Mouse (Mus musculus): ENCODE data around the gene Olfr127. TPM values are rescaled to one million over a fixed set of nuclear protein-coding genes. Genes with fewer than 3 reads are reported as not detected.

Olfr127 gene
- polyA plus RNA-seq (2012; ENCODE audit: low replicate concordance), result not detected in 2 replicates

GRCm38 (mm10) chr17:37900137-37900536 lies at the start of gene Olfr127:
Gene Olfr127, plus strand, starts transcription at chr17:37900437.

GRCm38 (mm10) chr17:37920248-37920647 lies 20.0 kb downstream of the Olfr127 start, which contains the start of gene Olfr128:
Gene Olfr128, plus strand, starts transcription at chr17:37920548.

GRCm38 (mm10) chr17:37952979-37953378 lies 52.7 kb downstream of the Olfr127 start, which contains the start of gene Olfr761:
Gene Olfr761, minus strand, starts transcription at chr17:37953079.

Other genes starting within 250 kb of the Olfr127 start
- not detected in 2 replicates for gene Olfr117, start 236.7 kb upstream of the Olfr127 start, polyA plus RNA-seq (2012; ENCODE audit: low replicate concordance)
- 0.19 TPM in 1 of 2 replicates, not detected in the other for gene Olfr118, start 233.4 kb upstream of the Olfr127 start, polyA plus RNA-seq (2012; ENCODE audit: low replicate concordance)
- not detected in 2 replicates for gene Olfr119, start 203.9 kb upstream of the Olfr127 start, polyA plus RNA-seq (2012; ENCODE audit: low replicate concordance)
- not detected in 2 replicates for gene Olfr120, start 178.6 kb upstream of the Olfr127 start, polyA plus RNA-seq (2012; ENCODE audit: low replicate concordance)
- gene Olfr121, start 151.6 kb upstream of the Olfr127 start, polyA plus RNA-seq (2012; ENCODE audit: low replicate concordance), result not detected in 2 replicates
- not detected in 2 replicates for gene Olfr122, start 131.8 kb upstream of the Olfr127 start, polyA plus RNA-seq (2012; ENCODE audit: low replicate concordance)
- gene Olfr123, start 106.9 kb upstream of the Olfr127 start, polyA plus RNA-seq (2012; ENCODE audit: low replicate concordance), result not detected in 2 replicates
- gene Olfr124, start 100.5 kb upstream of the Olfr127 start, polyA plus RNA-seq (2012; ENCODE audit: low replicate concordance), result not detected in 2 replicates
- gene Olfr125, start 67.5 kb upstream of the Olfr127 start, polyA plus RNA-seq (2012; ENCODE audit: low replicate concordance), result not detected in 2 replicates
- gene Olfr126, start 53.0 kb upstream of the Olfr127 start, polyA plus RNA-seq (2012; ENCODE audit: low replicate concordance), result not detected in 2 replicates
- gene Olfr128, start 20.1 kb downstream of the Olfr127 start, polyA plus RNA-seq (2012; ENCODE audit: low replicate concordance), result not detected in 2 replicates
- gene Olfr761, start 52.6 kb downstream of the Olfr127 start, polyA plus RNA-seq (2012; ENCODE audit: low replicate concordance), result not detected in 2 replicates
- not detected in 2 replicates for gene Olfr129, start 159.6 kb downstream of the Olfr127 start, polyA plus RNA-seq (2012; ENCODE audit: low replicate concordance)
- gene Olfr130, start 163.5 kb downstream of the Olfr127 start, polyA plus RNA-seq (2012; ENCODE audit: low replicate concordance), result not detected in 2 replicates
- not detected in 2 replicates for gene Olfr131, start 188.3 kb downstream of the Olfr127 start, polyA plus RNA-seq (2012; ENCODE audit: low replicate concordance)
- gene Olfr132, start 234.1 kb downstream of the Olfr127 start, polyA plus RNA-seq (2012; ENCODE audit: low replicate concordance), result not detected in 2 replicates
- gene Olfr133, start 244.8 kb downstream of the Olfr127 start, polyA plus RNA-seq (2012; ENCODE audit: low replicate concordance), result not detected in 2 replicates

Measured in leukemia stem cell, adult 10-12 weeks (primary cell).